Mouse (Mus musculus): ENCODE measurements around the gene Stk4.
A peak's percentile ranks its signal among the peaks of the same experiment; 100 is the strongest.
"Not testable (repeated sequence)": the region's sequence is repeated elsewhere in the genome, so short reads cannot be mapped to it uniquely, and the experiment has no call there.

The Stk4 gene

DNA sequence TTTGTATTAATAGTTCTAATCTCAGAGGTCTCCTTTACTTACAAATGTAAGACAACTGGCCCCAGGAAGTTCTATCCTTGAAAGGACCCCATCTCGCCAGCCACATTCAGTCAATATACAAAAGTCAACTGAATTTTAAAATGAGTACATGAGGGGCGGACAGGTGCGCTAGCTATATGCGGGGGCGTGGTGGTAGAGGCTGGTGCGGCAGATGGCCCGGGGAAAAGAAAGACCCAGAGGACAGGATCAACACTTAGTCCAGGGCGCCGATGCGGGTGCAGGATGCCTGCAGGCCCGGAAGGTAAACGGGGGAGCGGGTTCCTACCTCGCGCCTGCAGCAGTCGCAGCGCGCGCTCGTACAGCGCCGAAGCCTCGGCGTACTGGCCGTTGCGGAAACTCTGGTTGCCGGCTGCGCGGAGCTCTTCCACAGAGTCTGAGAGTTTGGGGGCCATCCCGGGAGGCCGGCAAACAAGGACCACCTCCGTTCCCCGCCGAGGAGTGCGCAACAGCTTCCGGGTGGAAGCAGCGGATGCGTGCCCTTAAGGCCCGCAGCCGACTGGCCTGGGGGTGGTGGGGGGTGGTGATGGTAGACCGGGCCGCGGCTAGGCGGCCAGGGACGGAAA, at the start of gene Stk4:
Gene Stk4, plus strand, starts transcription at position 181 of the 623 bp plus-strand sequence.
- peak in 1 of 2 experiments; percentile 38 for DNase-seq

DNA sequence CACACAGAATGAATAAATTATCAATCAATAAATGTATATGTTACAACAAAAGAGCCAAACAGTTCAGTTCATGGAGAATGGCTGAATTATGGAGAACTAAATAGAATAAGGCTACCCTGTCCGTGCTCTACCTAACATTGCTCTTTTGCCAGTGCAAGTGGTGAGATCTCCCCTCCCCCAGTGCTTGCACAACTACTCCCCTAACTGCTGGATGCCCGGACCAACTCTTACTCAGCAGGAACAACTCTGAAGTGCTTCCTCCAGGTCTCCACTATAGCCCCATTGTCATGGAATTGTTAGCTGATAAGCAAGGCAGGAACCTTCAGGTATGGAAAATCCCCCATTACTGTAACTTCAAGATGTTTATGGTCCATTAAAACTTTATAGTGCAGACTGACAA, 48.0 kb upstream of the Stk4 start:
- DNase-seq: no peak

DNA sequence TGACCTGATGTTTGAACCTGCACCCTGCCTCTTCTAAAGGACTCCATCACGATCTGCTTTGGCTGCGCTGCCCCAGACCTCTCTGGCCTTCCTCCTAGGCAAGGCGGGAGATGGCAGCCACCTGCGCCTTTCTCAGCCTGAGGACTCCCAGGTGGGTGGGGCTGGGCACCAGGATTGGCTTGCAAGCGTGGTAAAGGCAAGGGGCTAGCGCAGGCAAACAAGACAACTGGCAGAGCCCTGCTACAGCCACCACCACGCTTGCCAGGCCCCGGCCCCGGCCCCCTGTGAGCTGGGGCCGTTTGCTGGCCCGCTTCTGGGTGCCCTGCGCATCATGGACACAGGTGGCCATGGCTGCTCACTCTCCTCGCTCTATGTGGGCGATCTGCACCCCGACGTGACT, 45.0 kb upstream of the Stk4 start, which contains the start of gene Pabpc1l:
Gene Pabpc1l, plus strand, starts transcription at position 301 of the 400 bp plus-strand sequence.
- no peak for DNase-seq

DNA sequence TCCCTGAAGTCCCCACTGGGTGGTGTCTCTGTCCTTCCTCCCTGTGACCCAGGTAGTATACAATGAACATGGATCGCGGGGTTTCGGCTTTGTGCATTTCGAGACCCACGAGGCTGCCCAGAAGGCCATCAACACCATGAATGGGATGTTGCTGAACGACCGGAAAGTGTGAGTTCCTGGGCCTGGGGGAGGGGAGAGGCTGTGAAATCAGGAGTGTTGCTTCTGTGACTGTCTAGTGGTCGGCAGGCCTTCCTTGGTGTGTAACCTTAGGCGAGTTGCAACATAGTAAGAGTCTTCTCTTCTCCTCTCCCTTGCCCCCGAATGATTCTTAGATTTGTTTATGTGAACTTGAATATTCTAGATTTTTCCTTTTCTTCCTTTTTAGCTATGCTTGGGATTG, 39.0 kb upstream of the Stk4 start:
- no peak for DNase-seq

DNA sequence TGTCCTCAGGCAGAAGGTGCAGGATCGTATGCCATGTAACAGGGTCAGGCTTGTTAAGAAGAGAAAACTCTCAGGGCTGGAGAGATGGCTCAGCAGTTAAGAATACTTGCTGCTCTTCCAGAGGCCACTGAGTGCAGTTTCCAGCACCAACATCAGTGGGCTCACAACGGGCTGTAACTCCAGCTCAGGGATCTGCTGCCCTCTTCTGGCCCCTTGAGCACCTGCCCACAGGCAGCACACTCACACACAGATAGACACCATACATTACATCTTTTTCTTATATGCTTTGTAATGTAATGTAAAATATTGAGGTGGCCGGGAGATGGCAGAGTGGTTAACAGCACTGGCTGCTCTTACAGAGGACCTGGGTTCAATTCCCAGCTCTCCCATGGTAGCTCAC, 37.1 kb upstream of the Stk4 start:
- no peak for DNase-seq

DNA sequence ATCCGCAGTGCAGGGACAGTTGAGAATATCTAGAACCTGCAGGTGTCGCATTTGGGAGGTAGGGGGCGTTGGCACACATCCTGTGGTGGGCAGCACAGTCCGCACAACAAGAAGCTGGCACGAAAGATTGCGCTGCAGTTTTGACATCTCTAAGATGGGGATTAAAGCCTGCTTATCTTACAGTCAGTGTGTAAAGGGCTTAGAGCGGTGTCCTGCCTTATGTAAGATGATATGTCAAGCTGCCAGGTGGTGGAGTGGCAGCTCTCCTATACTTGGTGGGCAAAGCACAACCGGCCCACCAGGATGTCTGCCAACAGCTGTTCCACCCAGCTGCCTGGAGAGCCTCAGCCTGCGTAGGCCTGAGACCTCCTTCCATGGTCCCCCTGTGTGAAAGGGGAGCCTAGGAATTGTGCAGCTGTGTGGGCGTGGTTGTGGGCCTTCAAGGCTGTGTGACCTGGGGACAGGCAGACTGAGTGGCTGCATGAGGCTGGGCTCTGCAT, 33.6 kb upstream of the Stk4 start:
- no peak for DNase-seq

DNA sequence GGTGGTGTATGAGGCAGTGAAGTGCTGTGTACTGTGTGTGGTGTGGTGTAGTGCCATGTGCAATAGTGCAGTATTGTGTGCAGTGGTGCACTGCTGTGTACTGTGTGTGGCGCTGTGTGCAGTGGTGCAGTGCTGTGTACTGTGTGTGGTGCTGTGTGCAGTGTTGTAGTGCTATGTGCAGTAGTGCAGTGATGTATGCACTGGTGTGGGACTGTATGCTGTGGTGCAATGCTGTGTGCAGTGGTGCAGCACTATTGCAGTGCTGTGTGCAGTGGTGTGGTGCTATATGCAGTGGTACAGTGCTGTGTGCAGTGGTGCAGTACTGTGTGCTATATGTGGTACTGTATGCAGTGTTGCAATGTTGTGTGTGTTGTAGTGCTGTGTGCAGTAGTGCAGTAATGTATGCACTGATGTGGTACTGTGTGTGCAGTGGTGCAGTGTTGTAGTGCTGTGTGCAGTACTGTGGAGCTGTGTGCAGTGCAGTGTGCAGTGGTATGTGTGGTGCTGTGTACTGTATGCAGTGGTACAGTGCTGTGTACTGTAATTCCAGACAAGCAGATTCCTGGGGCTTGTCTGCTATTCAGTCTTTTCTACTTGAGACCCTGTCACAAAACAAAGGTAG, 31.6 kb upstream of the Stk4 start:
- no peak for DNase-seq

DNA sequence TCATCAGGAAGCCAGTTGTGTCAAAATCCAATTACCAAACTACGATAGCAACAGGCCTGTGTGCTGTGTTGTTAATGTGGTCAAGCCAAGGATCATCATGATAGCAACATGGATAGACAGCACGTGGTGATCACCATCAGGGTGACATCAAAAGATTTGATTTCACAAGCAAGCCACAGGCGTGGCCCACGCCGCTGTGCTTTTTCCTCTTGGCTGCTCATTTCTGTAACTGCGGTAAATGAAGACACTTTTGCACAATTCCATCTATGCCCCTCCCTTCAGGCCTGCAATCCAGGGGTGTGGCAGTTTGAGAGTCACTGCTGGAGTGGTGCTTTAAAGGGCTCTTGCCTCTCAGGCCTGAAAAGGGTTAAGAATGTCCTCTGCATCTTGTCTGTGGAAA, 29.2 kb upstream of the Stk4 start:
- DNase-seq: no peak

DNA sequence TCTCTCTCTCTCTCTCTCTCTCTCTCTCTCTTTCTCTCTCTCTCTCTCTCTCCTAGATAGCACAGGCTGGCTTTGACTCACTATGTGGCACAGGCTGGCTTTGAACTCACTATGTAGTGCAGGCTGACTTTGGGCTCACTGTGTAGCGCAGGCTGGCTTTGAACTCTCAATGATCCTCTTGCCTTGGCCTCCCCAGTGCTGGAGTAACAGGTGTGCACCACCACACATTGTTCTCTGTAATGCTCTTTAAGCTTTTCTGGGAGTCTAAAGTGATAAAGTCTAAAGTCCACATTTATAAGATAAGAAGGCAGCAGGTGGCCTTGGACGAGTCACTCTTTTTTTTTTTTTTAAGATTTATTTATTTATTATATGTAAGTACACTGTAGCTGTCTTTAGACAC, 28.6 kb upstream of the Stk4 start:
- no peak for DNase-seq

DNA sequence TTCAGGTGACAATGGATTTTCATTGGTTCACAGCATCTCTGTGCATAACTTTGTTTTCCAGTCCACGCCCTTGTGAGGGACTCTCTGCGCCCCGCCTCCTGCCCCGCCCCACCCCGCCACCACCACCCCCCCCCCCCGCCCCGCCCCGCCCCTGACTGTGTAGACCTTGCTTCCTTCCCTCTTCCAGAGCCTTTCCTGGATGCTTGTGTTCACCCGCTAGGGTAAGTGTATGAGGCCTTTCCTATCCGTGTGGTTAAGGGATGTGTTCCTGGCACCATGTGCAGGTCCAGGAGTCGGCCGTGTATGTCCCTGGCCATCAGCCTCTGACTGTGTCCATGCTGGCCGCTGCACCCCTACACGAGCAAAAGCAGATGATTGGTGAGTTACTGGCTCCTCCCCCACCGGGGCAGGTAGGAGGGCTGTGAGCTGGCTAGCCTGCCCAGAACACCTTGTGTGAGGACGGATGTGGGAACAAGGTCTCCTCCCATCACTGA, 22.9 kb upstream of the Stk4 start:
- DNase-seq: peak; percentile 72 to 79

DNA sequence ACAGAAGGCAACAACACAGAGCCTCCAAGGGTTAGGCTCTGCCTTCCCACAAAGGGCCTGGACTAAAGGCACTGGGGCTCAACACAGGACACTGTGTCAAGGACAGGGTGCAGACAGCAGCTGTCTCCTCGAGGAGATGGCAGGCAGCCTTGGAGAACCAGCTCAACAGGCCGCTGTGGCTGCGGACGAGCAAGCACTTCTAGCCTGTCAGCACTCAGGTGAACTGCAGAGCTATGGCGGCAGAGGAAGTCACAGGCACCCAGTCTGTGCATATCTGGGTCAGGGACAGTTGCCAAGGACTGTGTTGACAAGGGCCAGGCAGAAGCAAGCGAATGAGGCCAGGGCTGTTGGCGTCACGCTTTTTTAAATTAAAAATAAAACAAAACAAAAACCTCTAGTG, 16.4 kb upstream of the Stk4 start:
- peak; percentile 84 to 92 for DNase-seq

DNA sequence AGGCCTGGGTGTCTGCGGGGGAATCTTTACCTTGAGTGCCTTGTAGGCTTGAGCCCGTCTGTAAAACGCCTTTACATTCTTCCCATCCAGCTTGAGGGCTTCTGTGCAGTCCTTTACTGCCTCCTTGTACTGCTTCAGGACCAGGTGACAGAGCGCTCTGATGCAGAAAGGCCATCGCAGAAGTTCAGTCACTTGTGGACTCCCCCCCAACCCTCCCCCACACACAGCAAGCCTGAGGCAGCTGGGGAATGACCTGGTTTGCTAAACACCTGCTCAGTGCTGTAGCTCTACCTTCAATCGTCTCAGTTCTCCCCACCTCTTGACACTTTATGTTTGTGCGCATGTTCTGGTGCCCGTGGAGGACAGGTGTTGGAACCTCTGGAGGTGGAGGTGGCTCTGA, 15.5 kb upstream of the Stk4 start:
- DNase-seq: peak; percentile 15 to 36

DNA sequence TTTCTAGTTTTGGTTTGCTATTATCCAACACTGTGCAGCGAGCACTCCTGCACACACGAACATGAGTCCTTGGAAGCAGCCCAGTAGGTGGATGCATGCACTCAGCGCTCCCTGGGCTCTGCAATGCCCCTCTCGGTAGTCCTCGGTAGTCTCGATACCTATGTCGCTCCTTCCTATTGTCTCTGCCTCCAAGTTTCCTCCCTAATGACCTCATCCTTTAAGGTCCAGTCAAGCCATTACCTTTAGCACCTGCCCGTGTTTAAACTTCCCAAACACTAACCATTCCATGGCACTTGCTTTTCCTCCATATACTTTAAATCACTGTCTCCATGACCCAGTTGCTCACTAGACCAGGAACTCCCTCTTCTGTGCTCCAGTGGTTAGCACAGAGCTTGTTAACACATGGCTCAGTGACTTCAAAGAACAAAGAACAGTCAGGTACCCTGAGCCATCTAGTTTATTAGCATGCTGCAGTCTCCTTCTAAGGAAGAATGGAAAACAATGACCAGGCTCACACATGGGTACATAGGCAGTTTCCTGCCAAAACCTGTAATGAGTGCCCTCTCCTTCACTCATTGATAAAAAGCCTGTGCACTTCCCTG, 10.4 kb upstream of the Stk4 start:
- no peak for DNase-seq

DNA sequence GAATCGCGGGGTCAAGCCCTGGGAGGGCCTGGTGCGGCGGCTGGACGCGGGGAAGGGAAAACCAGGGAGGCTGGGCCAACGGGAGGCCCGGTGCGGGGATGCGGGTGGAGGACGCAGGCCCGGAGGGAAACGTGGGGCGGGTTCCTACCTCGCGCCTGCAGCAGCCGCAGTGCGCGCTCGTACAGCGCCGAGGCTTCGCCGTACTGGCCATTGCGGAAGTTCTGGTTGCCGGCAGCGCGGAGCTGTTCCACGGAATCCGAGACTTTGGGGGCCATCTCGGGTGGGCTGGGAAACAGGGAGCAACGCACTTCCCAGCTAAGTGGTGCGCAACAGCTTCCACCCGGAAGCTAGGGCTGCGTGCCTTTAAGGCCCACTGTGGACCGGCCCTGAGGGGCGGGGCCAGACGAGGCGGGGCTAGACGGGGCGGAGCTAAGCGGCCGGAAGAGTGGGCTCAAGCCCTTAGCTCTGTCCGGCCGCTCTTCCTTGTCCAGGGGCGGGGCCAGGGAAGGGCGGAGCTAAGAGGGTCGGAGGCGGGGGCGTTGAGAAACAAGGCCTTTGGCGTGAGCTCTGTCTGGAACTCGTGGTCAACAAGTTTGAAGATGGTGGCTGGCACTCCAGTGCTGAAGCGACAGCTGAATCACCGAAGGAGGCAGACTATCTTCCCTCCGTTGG, 779 bp downstream of the Stk4 start, which contains the start of gene Tomm34:
Gene Tomm34, minus strand, starts transcription at position 405 of the 672 bp plus-strand sequence.
- peak; percentile 95 to 97 for DNase-seq

DNA sequence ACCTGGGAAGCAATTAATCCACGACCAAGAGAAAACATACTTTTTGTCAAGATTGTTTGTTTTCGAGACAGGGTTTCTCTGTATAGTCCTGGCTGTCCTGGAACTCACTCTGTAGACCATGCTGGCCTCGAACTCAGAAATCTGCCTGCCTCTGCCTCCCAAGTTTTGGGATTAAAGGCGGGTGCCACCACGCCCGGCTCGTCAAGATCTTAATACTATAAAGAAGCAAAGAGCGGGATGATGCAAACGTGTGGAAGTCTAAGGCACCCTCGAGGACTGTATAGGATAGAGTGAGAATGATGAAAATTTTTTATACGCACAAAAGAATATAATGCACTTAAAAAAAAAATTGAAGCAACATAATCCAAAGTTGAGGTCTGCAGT, 1.3 kb downstream of the Stk4 start:
- not testable (repeated sequence) for DNase-seq

DNA sequence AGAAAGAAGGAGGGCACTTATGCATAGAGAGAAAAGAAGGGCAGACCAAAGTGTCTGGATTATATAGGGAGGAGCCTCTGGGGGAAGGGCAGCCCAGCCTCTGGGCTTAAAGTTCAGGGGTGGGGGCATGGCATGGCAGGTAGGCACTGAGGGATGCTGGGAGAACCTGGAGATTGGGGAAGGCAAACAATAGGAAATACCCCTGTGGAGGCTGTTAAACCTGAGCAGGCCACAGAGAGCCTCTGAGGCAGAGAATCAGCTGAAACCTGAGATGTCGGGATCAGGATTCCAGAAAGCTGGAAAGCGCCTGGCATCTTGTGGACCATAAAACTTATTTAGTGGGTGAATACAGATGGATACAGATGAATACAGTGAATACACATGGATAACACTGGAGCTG, 2.0 kb downstream of the Stk4 start:
- DNase-seq: no peak

DNA sequence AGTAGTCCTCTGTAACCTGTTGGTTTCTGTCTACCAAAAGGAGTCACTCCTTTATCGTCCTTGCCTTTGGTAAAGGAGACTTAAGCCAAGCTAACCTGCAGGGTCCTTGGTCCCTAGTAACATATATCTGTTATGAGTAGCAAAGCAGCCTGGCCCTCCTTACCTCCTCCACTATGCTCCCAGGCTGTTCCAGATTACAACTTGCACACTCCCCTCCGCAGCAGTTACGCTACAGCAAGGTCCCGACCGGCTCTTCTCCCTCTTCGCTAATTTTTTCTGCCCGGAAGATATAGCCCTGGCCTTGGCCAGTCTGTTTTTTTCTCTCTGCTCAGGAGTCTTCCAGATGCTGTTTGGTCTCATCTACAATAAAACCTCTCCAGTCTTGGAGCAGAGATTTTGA, 3.0 kb downstream of the Stk4 start:
- peak in 1 of 2 experiments; percentile 18 for DNase-seq

DNA sequence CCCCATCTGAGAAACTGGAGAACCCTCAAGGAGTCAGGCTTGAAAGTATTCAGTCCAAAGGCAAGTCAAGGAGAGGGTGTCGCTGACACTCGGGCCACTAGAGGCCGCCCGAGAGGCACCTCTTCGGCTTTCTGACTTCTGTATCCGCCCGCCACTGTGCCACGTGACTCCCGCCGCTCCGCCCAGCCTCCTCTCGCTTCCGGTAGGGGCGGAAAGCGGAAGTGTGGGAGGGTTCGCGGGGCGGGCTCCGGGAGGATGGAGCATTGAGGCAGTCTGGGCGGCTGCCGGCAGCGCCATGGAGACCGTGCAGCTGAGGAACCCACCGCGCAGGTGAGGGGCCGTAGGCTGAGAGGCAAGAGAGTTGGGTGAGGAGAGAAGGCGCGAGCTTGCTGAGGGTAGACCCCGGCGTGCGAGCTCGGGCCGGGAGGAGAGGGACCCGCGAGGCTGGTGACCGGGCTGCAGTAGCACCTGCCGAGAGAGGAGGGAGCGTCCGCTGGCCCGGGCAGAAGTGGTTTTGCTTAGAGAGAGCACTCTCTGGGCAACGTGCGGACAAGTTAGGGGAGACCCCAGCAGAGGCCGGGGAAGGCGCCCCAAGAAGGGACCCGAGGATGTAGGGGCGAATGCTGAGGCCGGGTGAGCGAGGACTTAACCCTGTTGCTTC, 3.9 kb downstream of the Stk4 start:
- peak; percentile 98 to 99 for DNase-seq

DNA sequence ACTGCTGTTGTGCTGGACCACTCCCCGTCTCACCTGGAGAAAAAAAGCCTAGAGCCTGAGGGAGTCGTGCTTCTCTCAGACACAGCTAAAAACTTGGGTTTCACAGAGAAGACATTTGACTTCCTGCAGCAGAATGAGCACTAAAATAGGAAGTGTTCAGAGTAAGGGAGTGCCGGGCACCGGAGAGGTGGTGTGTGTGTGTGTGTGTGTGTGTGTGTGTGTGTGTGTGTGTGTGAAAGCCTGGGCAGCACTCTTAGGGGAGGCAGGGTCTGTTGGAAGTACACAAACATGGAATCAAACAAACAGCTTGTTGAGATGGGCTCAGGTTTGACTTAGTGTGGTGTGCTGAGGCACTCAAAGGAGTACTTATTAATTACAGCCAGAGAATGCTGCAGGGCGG, 5.0 kb downstream of the Stk4 start:
- no peak for DNase-seq

DNA sequence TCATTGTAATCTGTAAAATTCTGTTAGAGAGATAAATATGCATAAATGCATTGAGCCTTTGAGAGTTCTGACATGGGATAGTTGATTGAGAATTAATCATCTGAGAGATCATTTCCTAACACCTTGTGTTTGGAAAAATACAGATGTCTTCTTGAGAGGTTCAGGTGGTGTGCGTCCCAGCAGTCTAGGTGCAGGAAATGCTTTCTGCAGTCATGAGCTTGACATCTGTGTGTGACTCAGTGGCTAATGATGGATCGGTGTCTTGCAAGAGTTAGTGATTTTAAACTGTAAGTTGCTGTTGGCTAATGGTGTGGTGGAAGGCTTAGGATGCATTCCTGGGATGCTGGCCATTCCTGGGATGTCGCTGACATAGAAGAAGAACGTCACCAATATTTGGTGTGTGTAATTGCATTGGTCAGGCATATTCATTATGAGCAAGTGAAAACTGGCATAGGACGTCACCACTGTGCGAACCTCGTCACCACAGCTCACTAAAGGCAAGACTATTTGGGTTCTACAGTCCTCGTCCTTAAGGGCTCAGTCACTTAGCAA, 6.8 kb downstream of the Stk4 start:
- DNase-seq: no peak

DNA sequence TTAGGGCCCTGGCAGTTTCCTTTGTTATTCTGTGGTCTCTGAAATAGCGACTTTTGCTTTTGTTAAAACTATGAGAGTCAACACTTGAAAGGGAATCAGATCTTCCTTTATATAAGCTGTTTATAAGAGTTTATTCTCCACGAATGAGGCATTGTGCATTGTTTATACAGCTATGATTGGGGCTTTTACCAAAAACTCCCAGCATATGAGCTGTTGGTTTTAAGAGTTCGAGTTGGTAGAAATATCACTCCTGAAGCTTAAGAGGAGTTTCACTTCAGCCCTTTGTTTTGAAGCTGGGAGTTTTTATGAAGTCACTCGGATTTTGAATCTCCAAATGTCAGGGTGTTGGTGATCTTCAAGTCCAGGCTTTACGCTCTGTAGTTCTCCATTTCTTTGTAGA, 7.8 kb downstream of the Stk4 start:
- no peak for DNase-seq

DNA sequence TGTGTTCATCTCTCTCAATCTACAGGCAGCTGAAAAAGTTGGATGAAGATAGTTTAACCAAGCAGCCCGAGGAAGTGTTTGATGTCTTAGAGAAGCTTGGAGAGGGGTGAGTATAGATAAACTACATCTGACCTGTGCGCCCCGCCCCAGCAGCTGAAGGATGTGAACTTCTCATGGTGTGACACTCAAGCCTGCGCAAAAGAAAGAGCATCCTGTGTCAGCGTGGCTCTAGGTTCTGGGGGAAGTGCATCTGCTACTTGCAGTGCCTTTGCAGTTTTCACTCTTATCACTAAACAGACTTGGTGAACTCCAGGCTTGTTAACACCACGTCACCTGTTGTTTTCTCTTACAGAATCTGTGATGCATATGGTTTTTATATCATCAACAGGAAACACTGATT, 9.4 kb downstream of the Stk4 start:
- no peak for DNase-seq

DNA sequence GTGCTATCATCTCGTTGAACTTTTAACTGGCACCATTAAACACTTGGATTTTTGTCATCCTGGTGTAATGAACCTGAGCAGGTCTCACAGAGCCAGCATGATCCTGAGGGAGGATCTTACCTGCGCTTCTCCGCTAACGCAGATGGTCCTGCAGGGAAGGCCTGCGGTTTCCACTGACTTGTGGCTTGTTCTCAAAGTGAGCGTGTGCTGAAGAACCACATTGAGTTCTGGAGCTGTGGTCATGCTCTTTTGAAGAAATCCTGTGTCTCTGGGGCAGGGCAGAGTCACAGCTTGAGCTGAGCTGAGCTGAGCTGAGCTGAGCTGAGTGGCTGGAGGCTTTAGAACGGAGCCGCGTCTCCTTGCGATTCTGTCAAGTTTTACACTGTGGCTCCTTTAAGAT, 11.5 kb downstream of the Stk4 start:
- DNase-seq: no peak

Data from cerebellum, adult 18-20 months (tissue).